Mouse (Mus musculus): ENCODE data around the gene Zfp622. TPM values are rescaled to one million over a fixed set of nuclear protein-coding genes. Genes with fewer than 3 reads are reported as not detected.

Zfp622 gene
- polyA plus RNA-seq (2016; fragmentation: Nextera tagmentation; extraction: Ambion mirVana): 38.4 and 44.3 TPM in 2 replicates

DNA sequence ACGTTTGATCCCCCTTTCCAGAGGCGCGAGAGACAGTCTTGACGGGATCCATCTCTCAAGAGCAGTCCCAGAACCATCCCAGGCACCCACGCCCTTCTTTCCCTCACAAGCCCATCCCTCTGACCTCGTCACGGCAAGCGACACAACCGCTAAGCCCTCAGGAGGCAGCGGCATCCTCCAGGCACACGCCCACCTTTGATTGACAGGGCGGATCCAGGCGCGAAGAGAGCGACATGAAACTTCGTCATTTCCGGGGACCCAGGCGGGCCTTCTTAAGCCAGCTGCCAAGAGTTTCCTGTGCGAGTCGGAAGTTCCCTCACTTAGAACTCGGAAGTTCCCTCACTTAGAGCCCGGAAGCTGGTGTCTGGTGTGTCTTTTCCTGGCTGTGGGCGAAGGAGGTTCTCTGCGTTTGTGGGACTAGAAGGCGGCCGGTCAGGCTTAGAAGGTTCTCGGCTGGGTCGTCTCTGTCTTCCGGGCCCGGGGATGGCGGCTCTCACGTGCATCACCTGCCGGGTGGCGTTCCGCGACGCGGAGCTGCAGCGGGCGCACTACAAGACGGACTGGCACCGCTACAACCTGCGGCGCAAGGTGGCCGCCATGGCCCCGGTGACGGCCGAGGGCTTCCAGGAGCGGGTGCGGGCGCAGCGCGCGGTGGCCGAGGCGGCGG lies at the start of gene Zfp622:
Gene Zfp622, plus strand, starts transcription at position 300 of the 667 bp plus-strand sequence.
- Histone ChIP-seq H3K36me3 (peaks cover 16% of the 10 kb centered on the region), H3K4me2 (replicated peaks) (peak within 1 kb of the TSS; percentile 91), H3K4me1 (peaks cover 17% of the 10 kb centered on the region), H3K27me3 (no peaks in the 10 kb centered on the region), H3K9ac (peak within 1 kb of the TSS; percentile 97), H3K9me3 (replicated peaks) (no peaks in the 10 kb centered on the region), H3K4me3 (peak within 1 kb of the TSS; percentile 100), H3K27ac (peak within 1 kb of the TSS; percentile 89)
- peak; percentile 97 for ATAC-seq (ENCODE audit: low FRiP score)
- under 1% methylated on average over 57 of the region's 57 CpGs for WGBS

DNA sequence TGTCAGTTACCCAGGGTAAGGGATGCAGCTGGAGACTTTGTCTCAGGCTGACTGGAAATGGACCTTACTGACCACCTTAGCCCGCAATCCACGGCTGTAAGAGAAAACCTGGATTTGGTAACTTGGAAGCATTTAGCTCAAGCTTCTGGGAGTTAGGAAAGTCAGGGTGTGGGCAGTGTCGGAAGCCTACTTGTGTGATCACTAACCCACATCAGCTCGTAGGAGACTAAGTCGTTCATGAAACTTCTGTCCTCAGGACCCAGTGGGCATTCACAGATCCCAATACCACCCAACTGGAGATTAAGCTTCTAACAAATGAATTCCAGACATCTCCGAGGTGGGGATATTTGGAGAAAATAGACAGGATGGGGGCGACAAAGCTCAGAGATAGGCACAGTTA lies 49.8 kb upstream of the Zfp622 start:
- H3K9ac ChIP-seq: no peak overlapping the region
- no peaks in the 10 kb centered on the region for H3K36me3 ChIP-seq
- H3K4me2 ChIP-seq (replicated peaks): no peak overlapping the region
- H3K4me3 ChIP-seq: no peak overlapping the region
- ATAC-seq (ENCODE audit: low FRiP score): no peak
- WGBS: 87% methylated on average over 7 of the region's 7 CpGs
- H3K27me3 ChIP-seq: no peaks in the 10 kb centered on the region
- peaks cover 8% of the 10 kb centered on the region for H3K4me1 ChIP-seq
- H3K9me3 ChIP-seq (replicated peaks): no peaks in the 10 kb centered on the region
- no peak overlapping the region for H3K27ac ChIP-seq

DNA sequence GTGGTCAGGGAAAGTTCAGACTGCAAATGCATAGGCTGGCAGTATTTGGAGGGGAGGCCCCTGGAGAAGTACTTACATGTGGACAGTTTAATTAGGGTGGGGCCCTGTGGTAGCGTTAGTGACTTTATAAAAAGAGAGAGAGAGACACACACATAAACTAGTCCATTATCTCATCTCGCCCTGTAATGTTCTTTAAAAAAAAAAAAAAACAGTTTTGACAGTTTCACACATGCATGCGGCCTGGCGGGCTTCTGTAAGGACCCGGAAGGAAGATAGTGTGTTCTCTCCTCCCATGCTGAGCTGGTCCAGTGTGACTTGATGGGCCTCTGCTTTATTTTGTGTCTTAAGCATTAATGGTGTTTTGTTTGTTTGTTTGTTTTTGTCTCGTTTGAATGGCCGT lies 45.7 kb upstream of the Zfp622 start:
- 0 out of 2 replicates have a peak, but pooled peaks cover 7% of the 10 kb centered on the region for H3K4me1 ChIP-seq
- no peaks in the 10 kb centered on the region for H3K36me3 ChIP-seq
- H3K9me3 ChIP-seq (replicated peaks): no peaks in the 10 kb centered on the region
- H3K9ac ChIP-seq: no peak overlapping the region
- WGBS: 86% methylated on average over 7 of the region's 7 CpGs
- no peak for ATAC-seq (ENCODE audit: low FRiP score)
- no peaks in the 10 kb centered on the region for H3K27me3 ChIP-seq
- H3K4me3 ChIP-seq: no peak overlapping the region
- H3K27ac ChIP-seq: no peak overlapping the region
- no peak overlapping the region for H3K4me2 ChIP-seq (replicated peaks)

DNA sequence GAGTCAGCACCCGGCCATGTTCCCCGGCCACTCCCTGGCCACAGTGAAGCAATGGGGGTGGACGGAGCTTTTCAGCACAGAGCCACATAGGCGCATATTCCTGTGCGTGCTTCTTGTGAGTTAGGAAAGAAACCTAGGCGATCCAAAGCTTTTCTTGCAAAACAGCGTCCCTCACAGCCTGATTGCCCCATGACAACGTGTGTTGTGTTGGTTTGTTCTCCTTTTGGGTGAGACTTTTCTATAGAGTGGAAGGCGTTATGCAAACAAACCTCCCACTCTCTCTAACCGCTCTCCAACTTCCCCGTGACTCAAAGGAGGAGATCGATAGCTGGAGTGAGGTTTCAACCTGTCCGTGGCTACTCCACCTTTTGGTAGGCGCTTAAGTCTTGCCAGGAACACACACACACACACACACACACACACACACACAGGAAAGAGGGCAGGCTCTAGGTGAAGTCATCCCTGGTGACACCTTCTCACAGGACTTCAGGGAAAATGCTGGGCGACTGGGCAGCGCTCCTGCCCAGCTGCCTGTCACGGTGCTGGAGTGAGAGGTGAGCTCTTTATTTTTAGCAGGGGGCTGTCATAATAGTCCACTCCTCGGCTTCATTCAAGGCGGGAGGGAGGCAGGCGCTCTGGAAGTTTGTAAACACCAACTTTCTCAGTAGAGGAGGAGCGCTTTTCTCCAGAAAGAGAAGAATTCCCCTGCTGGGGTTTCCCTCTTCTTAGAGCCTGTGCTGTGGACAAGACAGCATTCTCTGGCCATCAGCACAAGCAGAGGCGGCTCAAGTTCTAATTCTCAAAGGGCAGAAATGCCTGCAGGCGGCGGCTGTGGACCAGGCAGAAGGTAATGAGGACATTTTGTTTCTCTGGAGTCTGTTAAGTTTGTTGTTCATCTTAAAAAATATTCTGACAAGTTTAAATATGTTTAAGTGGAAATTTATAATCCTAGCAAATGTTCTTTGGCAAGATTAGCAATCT lies 43.5 kb upstream of the Zfp622 start:
- WGBS: 36% methylated on average over 24 of the region's 24 CpGs

DNA sequence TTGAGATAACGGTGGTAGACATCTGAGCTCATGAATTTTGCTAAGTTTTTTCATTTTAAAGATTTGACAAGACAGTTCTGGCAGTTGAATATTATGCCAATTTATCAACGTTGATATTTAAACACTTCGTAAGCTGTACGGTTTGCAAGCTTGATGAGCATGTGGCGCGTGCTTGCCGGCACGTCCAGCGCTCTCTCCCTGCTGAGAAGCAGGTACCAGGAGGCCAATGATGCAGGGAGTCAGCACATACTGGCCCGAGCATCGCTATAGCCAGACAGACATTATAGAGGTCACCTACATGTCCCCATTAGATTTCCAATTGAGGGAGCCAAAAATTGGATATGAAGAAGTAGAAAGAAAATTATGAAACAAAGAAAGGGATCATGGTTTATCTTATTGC lies 42.7 kb upstream of the Zfp622 start:
- no peaks in the 10 kb centered on the region for H3K9me3 ChIP-seq (replicated peaks)
- H3K4me2 ChIP-seq (replicated peaks): no peak overlapping the region
- WGBS: 80% methylated on average over 11 of the region's 11 CpGs
- H3K4me1 ChIP-seq: 0 out of 2 replicates have a peak, but pooled peaks cover 4% of the 10 kb centered on the region
- no peaks in the 10 kb centered on the region for H3K27me3 ChIP-seq
- H3K27ac ChIP-seq: no peak overlapping the region
- H3K36me3 ChIP-seq: no peaks in the 10 kb centered on the region
- no peak overlapping the region for H3K4me3 ChIP-seq
- no peak overlapping the region for H3K9ac ChIP-seq
- no peak for ATAC-seq (ENCODE audit: low FRiP score)

More for the DNA sequence above, 43.5 kb upstream of the Zfp622 start:
- ATAC-seq (ENCODE audit: low FRiP score): no peak
- H3K27ac ChIP-seq: no peak overlapping the region
- H3K4me1 ChIP-seq: 0 out of 2 replicates have a peak, but pooled peaks cover 4% of the 10 kb centered on the region
- H3K9ac ChIP-seq: no peak overlapping the region; the same call in 1 of the 2 replicates
- no peaks in the 10 kb centered on the region for H3K9me3 ChIP-seq (replicated peaks)
- H3K4me2 ChIP-seq (replicated peaks): peak overlapping the region; percentile 36
- H3K27me3 ChIP-seq: no peaks in the 10 kb centered on the region
- H3K36me3 ChIP-seq: no peaks in the 10 kb centered on the region
- H3K4me3 ChIP-seq: no peak overlapping the region

DNA sequence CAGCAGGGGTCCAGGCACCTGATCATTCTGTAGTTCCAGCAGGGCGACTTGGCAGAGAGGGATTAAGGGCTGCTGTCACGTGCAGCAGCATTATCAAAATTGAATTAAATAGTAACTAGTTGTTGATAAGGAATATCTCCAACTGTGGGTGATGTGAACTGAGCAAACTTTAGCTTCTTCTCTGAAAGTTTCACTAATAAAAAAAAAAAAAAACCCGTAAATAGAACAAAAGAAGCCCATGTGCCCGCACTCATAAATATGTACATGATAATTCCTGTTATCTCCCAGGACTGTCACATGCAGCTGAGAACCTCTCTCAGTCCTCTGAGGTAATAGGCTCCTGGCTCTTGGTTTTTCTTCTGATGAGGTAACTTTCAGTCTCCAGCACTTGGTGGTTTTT lies 41.8 kb upstream of the Zfp622 start:
- Histone ChIP-seq H3K27me3 (no peaks in the 10 kb centered on the region), H3K9ac (no peak overlapping the region), H3K4me2 (replicated peaks) (no peak overlapping the region), H3K27ac (no peak overlapping the region), H3K4me1 (0 out of 2 replicates have a peak, but pooled peaks cover 4% of the 10 kb centered on the region), H3K9me3 (replicated peaks) (no peaks in the 10 kb centered on the region), H3K36me3 (no peaks in the 10 kb centered on the region), H3K4me3 (no peak overlapping the region)
- no peak for ATAC-seq (ENCODE audit: low FRiP score)
- WGBS: 69% methylated on average over 4 of the region's 4 CpGs

DNA sequence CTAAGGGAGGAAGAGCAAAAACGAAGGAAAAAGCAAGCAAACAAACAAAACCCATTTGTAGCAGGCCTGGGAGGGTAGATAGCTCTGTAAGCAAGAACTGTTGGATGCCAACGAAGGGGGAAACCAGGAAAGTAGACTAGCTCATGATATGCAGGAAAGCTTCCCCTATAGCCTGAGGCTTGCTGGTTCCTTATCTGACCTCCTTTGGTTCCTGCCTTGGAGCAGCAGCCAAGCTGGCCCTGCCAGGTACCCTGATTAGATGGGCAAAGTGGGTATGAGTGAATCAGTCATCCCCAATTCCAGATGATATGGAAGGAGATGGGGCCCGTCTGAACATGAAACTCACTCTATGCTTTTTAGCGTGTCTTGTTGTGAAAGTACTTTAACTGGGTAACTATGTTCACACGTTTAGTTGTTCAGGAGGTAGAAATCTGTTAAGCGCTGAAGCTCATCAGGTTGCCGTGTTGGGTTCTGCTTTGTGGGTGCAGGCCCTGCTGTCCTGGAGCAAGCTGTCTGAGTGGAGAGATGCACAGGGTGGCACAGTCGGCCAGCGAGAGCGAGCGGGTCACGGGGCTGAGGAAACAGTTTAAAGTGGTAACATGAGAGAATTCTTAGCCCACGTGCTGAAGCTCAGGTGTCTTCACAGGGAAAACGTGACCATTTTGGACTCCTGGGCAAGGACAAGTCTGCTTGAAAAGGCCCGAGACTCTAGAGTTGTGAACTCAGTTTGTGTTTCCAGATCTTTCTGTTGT lies 40.6 kb upstream of the Zfp622 start:
- Histone ChIP-seq H3K4me3 (no peak overlapping the region), H3K9ac (no peak overlapping the region), H3K4me1 (0 out of 2 replicates have a peak, but pooled peaks cover 4% of the 10 kb centered on the region), H3K27me3 (no peaks in the 10 kb centered on the region), H3K9me3 (replicated peaks) (no peaks in the 10 kb centered on the region), H3K4me2 (replicated peaks) (no peak overlapping the region), H3K36me3 (no peaks in the 10 kb centered on the region), H3K27ac (no peak overlapping the region)
- no peak for ATAC-seq (ENCODE audit: low FRiP score)
- WGBS: 90% methylated on average over 15 of the region's 15 CpGs

DNA sequence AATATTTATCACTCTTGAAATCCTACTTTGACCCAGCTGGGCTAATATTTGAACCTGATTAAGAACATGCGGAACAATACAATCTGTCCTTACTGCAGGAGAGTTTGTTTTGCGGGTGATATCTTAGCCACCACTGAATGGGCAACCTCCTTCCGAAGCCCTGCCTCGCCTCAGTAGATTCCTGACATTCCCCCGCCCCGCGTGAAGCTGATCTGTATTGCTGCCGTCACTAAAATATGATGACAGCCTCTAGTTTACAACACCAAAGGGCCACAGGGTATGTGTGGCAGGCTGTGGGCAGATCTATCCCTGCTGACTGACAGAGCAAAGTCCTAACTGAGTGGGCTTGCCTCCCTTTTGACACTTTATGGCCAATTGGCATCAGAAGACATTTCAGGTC lies 38.9 kb upstream of the Zfp622 start:
- Histone ChIP-seq H3K27me3 (no peaks in the 10 kb centered on the region), H3K4me2 (replicated peaks) (no peak overlapping the region), H3K9ac (no peak overlapping the region), H3K9me3 (replicated peaks) (no peaks in the 10 kb centered on the region), H3K4me3 (no peak overlapping the region), H3K36me3 (no peaks in the 10 kb centered on the region), H3K4me1 (0 out of 2 replicates have a peak, but pooled peaks cover 4% of the 10 kb centered on the region), H3K27ac (no peak overlapping the region)
- WGBS: 84% methylated on average over 8 of the region's 8 CpGs
- no peak for ATAC-seq (ENCODE audit: low FRiP score)

DNA sequence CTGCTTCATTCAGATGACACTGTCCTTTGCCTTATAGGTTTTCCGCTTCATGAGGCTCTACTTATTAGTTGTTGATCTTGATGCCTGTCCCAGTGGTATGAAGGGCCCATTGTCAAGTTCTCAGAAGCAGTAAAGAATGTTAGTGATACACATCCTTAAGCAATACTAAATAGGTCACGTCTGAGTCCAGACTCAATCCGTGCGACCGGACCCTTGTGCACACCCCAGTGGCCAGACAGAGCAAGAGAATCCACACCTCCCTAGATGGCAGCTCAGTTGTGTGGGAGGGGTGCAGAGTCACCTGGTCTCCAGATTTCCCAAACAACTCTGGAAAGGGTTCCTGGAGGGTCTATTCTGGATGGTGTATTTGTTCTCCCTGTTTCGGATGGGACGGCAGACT lies 37.7 kb upstream of the Zfp622 start:
- Histone ChIP-seq H3K4me1 (no peaks in the 10 kb centered on the region), H3K36me3 (no peaks in the 10 kb centered on the region), H3K9me3 (replicated peaks) (no peaks in the 10 kb centered on the region), H3K9ac (no peak overlapping the region), H3K4me3 (no peak overlapping the region), H3K27me3 (no peaks in the 10 kb centered on the region), H3K4me2 (replicated peaks) (no peak overlapping the region), H3K27ac (no peak overlapping the region)
- ATAC-seq (ENCODE audit: low FRiP score): no peak
- whole genome bisulfite sequencing: 91% methylated on average over 7 of the region's 7 CpGs

DNA sequence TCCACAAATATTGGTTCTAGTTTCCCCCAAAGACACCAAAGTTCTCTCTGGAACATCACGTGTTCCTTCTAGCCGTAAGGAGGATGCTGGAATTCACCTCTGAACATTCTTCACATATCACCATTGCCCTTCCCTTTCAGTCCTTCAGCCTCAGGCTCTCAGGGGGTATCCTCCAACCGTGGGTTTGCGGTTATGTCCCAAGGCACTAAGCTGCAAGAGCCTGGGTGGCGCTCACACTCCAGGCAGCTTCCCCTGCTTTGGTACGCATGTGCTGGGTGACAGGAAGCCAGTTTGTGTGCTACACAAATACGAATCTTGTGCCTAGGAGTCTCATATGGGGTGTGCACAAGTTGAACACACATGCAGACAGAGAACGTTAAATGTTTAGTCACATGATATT lies 36.8 kb upstream of the Zfp622 start:
- ATAC-seq (ENCODE audit: low FRiP score): no peak

DNA sequence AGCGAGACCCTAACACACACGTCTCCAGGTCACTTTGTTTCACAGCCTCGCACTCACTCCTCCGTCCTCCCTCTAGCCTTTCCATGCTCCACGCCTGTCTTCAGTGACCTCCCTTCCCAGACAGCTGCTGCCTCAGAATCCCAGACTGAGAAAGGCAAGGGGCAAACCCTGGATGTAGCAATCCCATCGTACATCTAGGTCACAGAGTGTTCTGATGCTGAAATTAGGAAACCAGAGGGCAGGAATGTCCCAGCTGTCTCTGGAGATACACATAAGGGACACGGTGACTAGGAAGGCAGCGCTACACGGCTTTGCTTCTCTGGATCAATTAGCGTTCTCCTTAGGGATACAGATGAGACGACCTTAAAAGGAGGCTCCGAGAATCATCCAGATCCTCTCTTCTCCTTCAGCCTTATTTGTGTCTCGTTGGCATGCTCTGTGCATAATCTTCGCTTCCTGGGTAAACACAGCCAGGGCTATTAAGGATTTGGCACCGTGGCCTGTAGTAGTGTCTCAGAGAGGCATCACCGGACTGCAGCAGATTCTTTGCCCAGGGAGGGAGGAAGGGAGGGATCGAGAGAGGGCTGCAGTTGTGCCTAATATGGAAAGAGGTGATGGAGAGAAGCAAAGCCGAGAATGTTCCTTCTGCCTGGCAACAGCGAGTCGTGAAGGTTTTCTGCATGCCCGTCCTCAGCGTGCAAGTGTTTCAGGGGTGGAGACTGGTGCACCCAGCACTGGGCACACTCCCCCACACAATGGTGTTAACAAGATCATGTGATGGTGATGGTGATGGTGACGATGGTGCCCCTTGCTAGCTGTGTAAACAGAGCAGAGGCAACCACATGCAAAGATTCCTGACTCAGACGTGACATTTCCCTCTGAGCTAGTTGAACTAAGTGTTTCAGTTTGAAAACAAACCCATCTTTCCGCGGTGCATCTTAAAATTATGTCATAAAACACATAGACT lies 35.6 kb upstream of the Zfp622 start:
- Histone ChIP-seq H3K9ac (no peak overlapping the region), H3K4me2 (replicated peaks) (no peak overlapping the region), H3K36me3 (no peaks in the 10 kb centered on the region), H3K4me3 (no peak overlapping the region), H3K27me3 (no peaks in the 10 kb centered on the region), H3K4me1 (no peaks in the 10 kb centered on the region), H3K9me3 (replicated peaks) (no peaks in the 10 kb centered on the region), H3K27ac (no peak overlapping the region)
- WGBS: 84% methylated on average over 26 of the region's 26 CpGs
- no peak for ATAC-seq (ENCODE audit: low FRiP score)

More for the DNA sequence above, 36.8 kb upstream of the Zfp622 start:
- WGBS: 78% methylated on average over 8 of the region's 8 CpGs
- no peak overlapping the region for H3K9ac ChIP-seq
- no peak overlapping the region for H3K27ac ChIP-seq
- H3K27me3 ChIP-seq: no peaks in the 10 kb centered on the region
- H3K4me3 ChIP-seq: no peak overlapping the region
- no peaks in the 10 kb centered on the region for H3K4me1 ChIP-seq
- H3K36me3 ChIP-seq: no peaks in the 10 kb centered on the region
- no peak overlapping the region for H3K4me2 ChIP-seq (replicated peaks)
- H3K9me3 ChIP-seq (replicated peaks): no peaks in the 10 kb centered on the region

Measured in hindbrain, embryonic 12.5 days (tissue).